Mouse (Mus musculus): ENCODE data around the gene Ifi207. TPM values are rescaled to one million over a fixed set of nuclear protein-coding genes. Genes with fewer than 3 reads are reported as not detected.
"Not testable (repeated sequence)": the region's sequence is repeated elsewhere in the genome, so short reads cannot be mapped to it uniquely, and the experiment has no call there.

The Ifi207 gene
- total and polyA plus RNA-seq, 3 experiments, result 0.11 TPM; not detected in 2

DNA sequence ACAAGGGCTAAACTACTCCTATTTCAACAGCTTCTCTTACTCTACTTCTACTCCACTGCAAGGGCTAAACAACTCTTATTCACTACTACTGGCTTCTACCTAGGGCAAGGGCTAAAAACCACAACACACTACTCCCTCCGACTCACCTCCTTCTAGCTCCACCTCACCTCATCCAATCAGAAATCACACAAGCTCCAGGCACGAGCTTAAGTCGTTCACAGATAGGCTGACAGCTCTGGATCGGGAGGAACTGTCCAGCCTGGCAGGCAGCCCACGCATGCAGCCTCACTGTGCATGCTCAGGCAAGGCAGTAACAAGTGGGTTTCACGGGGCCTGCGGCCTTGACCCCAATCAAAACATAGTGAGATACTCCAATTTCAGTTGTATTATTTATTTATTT, 8.3 kb downstream of the Ifi207 start:
- no peak overlapping the region for H3K4me3 ChIP-seq (ENCODE audit: low read depth, low read length)
- no peak for TF ChIP-seq POLR2AphosphoS5 (IDR thresholded peaks at IDR 0.05; ENCODE audit: insufficient replicate concordance, low read depth, low read length)
- TF ChIP-seq CTCF (IDR thresholded peaks at IDR 0.05; ENCODE audit: low read depth, low read length), result no peak
- no peak for TF ChIP-seq GATA2 (IDR thresholded peaks at IDR 0.05; ENCODE audit: borderline replicate concordance, low read depth, low read length)
- TF ChIP-seq TAL1 (conservative IDR thresholded peaks at IDR 0.05; ENCODE audit: low read depth, low read length), result no peak
- TF ChIP-seq GATA1 (IDR thresholded peaks at IDR 0.05; ENCODE audit: borderline replicate concordance, low read length), result no peak
- DNase-seq (ENCODE audit: low spot score) (no peak), ATAC-seq (ENCODE audit: extremely low read depth, insufficient number of reproducible peaks, low FRiP score, poor library complexity, severe bottlenecking) (no peak)
- no peaks in the 10 kb centered on the region; the same call in 1 of the 2 replicates for H3K9me3 ChIP-seq (replicated peaks)
- no peaks in the 10 kb centered on the region for H3K27me3 ChIP-seq (ENCODE audit: insufficient read depth, low read length)
- H3K4me1 ChIP-seq (ENCODE audit: insufficient read depth, low read depth, low read length), result no peaks in the 10 kb centered on the region
- H3K36me3 ChIP-seq (replicated peaks), result no peaks in the 10 kb centered on the region

DNA sequence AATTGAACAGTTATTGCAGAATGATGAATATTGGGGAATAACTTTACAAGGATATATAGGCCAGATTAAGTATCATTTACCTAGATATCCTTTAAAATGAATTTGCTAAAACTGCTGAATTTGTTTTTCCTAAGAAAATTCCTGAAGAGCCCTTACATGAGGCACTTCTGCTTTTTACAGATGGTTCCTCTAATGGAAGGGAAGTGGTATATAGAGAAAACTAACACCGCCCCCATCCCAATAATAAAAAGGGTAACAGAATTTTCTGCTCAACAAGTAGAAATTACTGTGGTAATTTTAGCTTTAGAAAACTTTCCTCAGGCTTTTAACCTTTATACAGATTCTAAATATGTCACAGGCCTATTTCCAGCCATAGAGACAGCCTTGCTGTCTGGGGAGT, 47.3 kb downstream of the Ifi207 start:
- Histone ChIP-seq H3K4me3 (ENCODE audit: low read depth, low read length) (no peak overlapping the region), H3K36me3 (replicated peaks) (no peaks in the 10 kb centered on the region), H3K4me1 (ENCODE audit: insufficient read depth, low read depth, low read length) (no peaks in the 10 kb centered on the region), H3K27me3 (ENCODE audit: insufficient read depth, low read length) (no peaks in the 10 kb centered on the region), H3K9me3 (replicated peaks) (0 out of 2 replicates have a peak, but pooled peaks cover 1% of the 10 kb centered on the region)
- TF ChIP-seq GATA2 (IDR thresholded peaks at IDR 0.05; ENCODE audit: borderline replicate concordance, low read depth, low read length) (no peak), POLR2AphosphoS5 (IDR thresholded peaks at IDR 0.05; ENCODE audit: insufficient replicate concordance, low read depth, low read length) (no peak), GATA1 (IDR thresholded peaks at IDR 0.05; ENCODE audit: borderline replicate concordance, low read length) (no peak), CTCF (IDR thresholded peaks at IDR 0.05; ENCODE audit: low read depth, low read length) (no peak), TAL1 (conservative IDR thresholded peaks at IDR 0.05; ENCODE audit: low read depth, low read length) (no peak)
- no peak for DNase-seq (ENCODE audit: low spot score)
- no peak for ATAC-seq (ENCODE audit: extremely low read depth, insufficient number of reproducible peaks, low FRiP score, poor library complexity, severe bottlenecking)

DNA sequence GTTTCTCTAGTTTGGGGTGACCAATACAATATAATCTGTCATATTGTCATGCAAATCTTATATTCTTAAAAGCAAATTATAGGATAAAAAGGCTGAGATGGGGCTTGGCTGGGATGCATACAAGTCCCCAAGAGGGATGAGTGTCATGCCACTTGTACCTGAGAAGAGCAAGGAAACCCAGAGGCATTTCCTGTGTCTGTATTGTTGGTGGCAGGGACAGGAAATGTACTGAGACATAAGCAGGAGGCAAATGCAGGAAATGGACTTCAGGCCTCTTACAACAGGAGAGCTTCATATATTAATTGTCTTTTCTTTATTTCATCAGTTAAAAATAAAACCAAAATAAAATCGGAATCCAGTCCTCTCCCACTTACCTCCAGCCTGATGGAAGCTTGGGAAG, 62.9 kb downstream of the Ifi207 start:
- H3K36me3 ChIP-seq (replicated peaks); H3K4me1 ChIP-seq (ENCODE audit: insufficient read depth, low read depth, low read length); H3K9me3 ChIP-seq (replicated peaks); H3K4me3 ChIP-seq (ENCODE audit: low read depth, low read length); H3K27me3 ChIP-seq (ENCODE audit: insufficient read depth, low read length); ATAC-seq (ENCODE audit: extremely low read depth, insufficient number of reproducible peaks, low FRiP score, poor library complexity, severe bottlenecking); DNase-seq (ENCODE audit: low spot score): not testable (repeated sequence)

DNA sequence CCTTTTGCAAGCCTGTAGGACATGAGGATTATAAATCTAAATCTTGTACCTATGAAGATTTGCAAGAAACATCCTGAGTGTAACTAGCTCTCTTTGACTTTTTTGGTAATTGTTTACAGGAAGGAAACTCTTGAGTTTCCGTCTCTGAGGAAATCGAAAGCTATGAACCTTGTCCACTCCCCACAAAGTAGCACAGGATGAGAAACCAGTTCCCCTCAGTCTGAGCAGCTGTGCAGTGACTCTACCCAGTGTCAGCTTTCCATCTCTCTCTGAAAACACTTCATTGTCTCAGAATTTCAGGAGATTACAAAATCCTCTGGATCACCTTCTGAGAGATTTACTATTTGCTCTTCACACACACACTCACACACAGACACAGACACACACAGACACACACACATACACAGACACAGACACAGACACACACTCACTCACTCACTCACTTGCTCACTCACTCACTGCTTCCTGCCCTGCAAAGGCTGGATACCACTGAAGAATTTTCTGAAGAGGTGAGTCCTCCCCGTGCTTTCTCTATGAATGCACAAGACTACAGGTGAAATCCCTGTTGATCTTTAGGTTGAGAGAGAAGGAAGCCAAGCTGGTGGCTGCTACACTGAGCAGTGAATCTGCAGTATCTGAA, 68.0 kb downstream of the Ifi207 start, which contains the start of gene Ifi208:
Gene Ifi208 (plus strand): TSS at position 218 of the 640 bp plus-strand sequence.
- DNase-seq (ENCODE audit: low spot score); H3K4me1 ChIP-seq (ENCODE audit: insufficient read depth, low read depth, low read length); ATAC-seq (ENCODE audit: extremely low read depth, insufficient number of reproducible peaks, low FRiP score, poor library complexity, severe bottlenecking): not testable (repeated sequence)

More for the DNA sequence above, 68.0 kb downstream of the Ifi207 start, which contains the start of gene Ifi208:
- H3K9me3 ChIP-seq (replicated peaks); H3K27me3 ChIP-seq (ENCODE audit: insufficient read depth, low read length); H3K36me3 ChIP-seq (replicated peaks); H3K4me3 ChIP-seq (ENCODE audit: low read depth, low read length): not testable (repeated sequence)

Other genes starting within 250 kb of the Ifi207 start
- gene Ifi214, start 205.8 kb downstream of the Ifi207 start, total RNA-seq (2014; fragmentation: Nextera tagmentation), result not detected in 2 replicates
- gene Ifi214, start 205.8 kb downstream of the Ifi207 start, total RNA-seq (2017), result 0.06 and 0.16 TPM in 2 replicates
- gene Ifi214, start 205.8 kb downstream of the Ifi207 start, polyA plus RNA-seq (2012), result not detected in 2 replicates
- gene Ifi213, start 142.5 kb downstream of the Ifi207 start, total RNA-seq (2014; fragmentation: Nextera tagmentation), result not detected in 2 replicates
- 0.11 and 0.17 TPM in 2 replicates for gene Ifi213, start 142.5 kb downstream of the Ifi207 start, total RNA-seq (2017)
- gene Ifi213, start 142.5 kb downstream of the Ifi207 start, polyA plus RNA-seq (2012), result not detected in 2 replicates
- gene Ifi209, start 110.8 kb downstream of the Ifi207 start, total RNA-seq (2014; fragmentation: Nextera tagmentation), result not detected in 2 replicates
- 0.12 TPM in 1 of 2 replicates, not detected in the other for gene Ifi209, start 110.8 kb downstream of the Ifi207 start, total RNA-seq (2017)
- not detected in 2 replicates for gene Ifi209, start 110.8 kb downstream of the Ifi207 start, polyA plus RNA-seq (2012)
- not detected in 2 replicates for gene Ifi208, start 68.1 kb downstream of the Ifi207 start, total RNA-seq (2014; fragmentation: Nextera tagmentation)
- 0.06 and 0.16 TPM in 2 replicates for gene Ifi208, start 68.1 kb downstream of the Ifi207 start, total RNA-seq (2017)
- not detected in 2 replicates for gene Ifi208, start 68.1 kb downstream of the Ifi207 start, polyA plus RNA-seq (2012)
- gene Ifi204, start 25.2 kb upstream of the Ifi207 start, total RNA-seq (2014; fragmentation: Nextera tagmentation), result not detected in 2 replicates
- gene Ifi204, start 25.2 kb upstream of the Ifi207 start, total RNA-seq (2017), result 0.06 TPM in 1 of 2 replicates, not detected in the other
- not detected in 2 replicates for gene Ifi204, start 25.2 kb upstream of the Ifi207 start, polyA plus RNA-seq (2012)
- gene Ifi211, start 171.3 kb upstream of the Ifi207 start, total RNA-seq (2014; fragmentation: Nextera tagmentation), result not detected in 2 replicates
- not detected in 2 replicates for gene Ifi211, start 171.3 kb upstream of the Ifi207 start, total RNA-seq (2017)
- gene Ifi211, start 171.3 kb upstream of the Ifi207 start, polyA plus RNA-seq (2012), result not detected in 2 replicates
- gene Mndal, start 200.7 kb upstream of the Ifi207 start, total RNA-seq (2014; fragmentation: Nextera tagmentation), result not detected in 2 replicates
- gene Mndal, start 200.7 kb upstream of the Ifi207 start, total RNA-seq (2017), result 0.22 TPM in 1 of 2 replicates, not detected in the other
- gene Mndal, start 200.7 kb upstream of the Ifi207 start, polyA plus RNA-seq (2012), result not detected in 2 replicates
- gene Ifi203, start 200.9 kb upstream of the Ifi207 start, total RNA-seq (2014; fragmentation: Nextera tagmentation), result not detected in 2 replicates
- 0.23 and 0.38 TPM in 2 replicates for gene Ifi203, start 200.9 kb upstream of the Ifi207 start, total RNA-seq (2017)
- not detected in 2 replicates for gene Ifi203, start 200.9 kb upstream of the Ifi207 start, polyA plus RNA-seq (2012)
- gene Ifi202b, start 241.0 kb upstream of the Ifi207 start, total RNA-seq (2014; fragmentation: Nextera tagmentation), result not detected in 2 replicates
- gene Ifi202b, start 241.0 kb upstream of the Ifi207 start, total RNA-seq (2017), result 0.11 and 0.17 TPM in 2 replicates
- gene Ifi202b, start 241.0 kb upstream of the Ifi207 start, polyA plus RNA-seq (2012), result not detected in 2 replicates